Mouse (Mus musculus): ENCODE measurements around the gene Oasl2. TPM values are rescaled to one million over a fixed set of nuclear protein-coding genes. Genes with fewer than 3 reads are reported as not detected.
"Not testable (repeated sequence)": the region's sequence is repeated elsewhere in the genome, so short reads cannot be mapped to it uniquely, and the experiment has no call there.

Gene Oasl2
- polyA plus RNA-seq, 1 experiment from 2014 or later: 6.0 TPM

DNA sequence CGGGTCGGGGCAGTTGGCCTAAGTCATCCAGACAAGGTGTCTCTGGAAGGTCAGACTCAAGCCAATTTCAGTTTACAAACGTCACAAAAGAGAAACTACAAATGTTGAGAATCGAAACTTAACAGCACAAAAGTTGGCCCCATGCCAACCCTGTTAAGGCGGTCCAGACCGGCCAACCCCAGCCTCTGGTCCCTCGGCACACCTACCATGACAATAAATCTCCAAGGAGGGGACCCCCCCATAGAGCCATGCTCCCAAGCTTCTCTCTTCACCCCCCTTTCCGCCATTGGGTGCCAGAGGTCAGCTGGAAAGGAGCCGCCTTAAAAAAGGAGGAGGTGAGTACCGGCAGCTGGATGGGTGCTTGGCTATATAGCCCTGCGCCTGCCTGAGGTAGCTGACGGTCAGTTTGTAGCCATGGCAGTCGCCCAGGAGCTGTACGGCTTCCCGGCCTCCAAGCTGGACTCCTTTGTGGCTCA lies 26.3 kb downstream of the Oasl2 start, which contains the start of gene Oasl1:
TSS of gene Oasl1 (plus strand) at position 243 of the 476 bp plus-strand sequence.
- Histone ChIP-seq H3K27me3 (replicated peaks; ENCODE audit: control insufficient read depth, insufficient read depth, low read length) (no peaks in the 10 kb centered on the region), H3K9me3 (ENCODE audit: control insufficient read depth, low read length) (0 out of 2 replicates have a peak, but pooled peaks cover 4% of the 10 kb centered on the region), H3K4me1 (ENCODE audit: control insufficient read depth, insufficient read depth, low read length) (peaks cover 12% of the 10 kb centered on the region), H3K36me3 (ENCODE audit: control insufficient read depth, insufficient read depth, low read length) (no peaks in the 10 kb centered on the region), H3K4me3 (ENCODE audit: low read length) (peak within 1 kb of the TSS; percentile 45), H3K27ac (ENCODE audit: low read length) (peak within 1 kb of the TSS; percentile 74), H3K9ac (ENCODE audit: low read depth, low read length) (peak within 1 kb of the TSS; percentile 65), H3K4me2 (ENCODE audit: low read depth, low read length) (peak within 1 kb of the TSS; percentile 75)
- ATAC-seq: peak; percentile 41
- WGBS: 15% methylated on average over 15 of the region's 15 CpGs

DNA sequence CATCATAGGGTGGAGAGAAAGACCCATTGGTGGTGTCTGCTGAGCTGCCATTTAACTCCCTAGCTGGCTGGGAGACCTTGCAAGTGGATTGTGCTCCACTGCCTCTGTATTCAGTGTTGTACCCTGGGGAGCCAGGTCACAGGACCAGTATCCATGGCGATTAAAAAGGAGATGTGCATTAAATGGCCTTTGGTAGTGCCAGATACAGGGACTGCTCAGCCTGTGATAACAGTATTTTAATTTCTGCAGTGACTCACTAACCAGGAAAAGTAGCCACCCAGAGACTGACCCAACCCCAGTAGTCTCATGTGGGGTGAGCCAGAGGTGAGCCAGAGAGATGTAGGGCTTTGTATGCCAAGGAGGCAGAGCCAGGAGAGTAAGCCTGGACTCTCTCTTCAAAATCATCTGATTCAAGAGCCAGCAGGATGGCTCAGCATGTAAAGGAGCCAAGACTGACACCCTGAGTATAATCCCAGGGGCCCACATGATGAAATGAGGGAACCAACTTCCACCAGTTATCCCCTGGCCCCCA lies 29.5 kb downstream of the Oasl2 start:
- no peak for ATAC-seq
- Histone ChIP-seq H3K27ac (ENCODE audit: low read length) (no peak overlapping the region), H3K4me2 (ENCODE audit: low read depth, low read length) (no peak overlapping the region), H3K4me3 (ENCODE audit: low read length) (no peak overlapping the region), H3K27me3 (replicated peaks; ENCODE audit: control insufficient read depth, insufficient read depth, low read length) (no peaks in the 10 kb centered on the region), H3K4me1 (ENCODE audit: control insufficient read depth, insufficient read depth, low read length) (peaks cover 12% of the 10 kb centered on the region), H3K9me3 (ENCODE audit: control insufficient read depth, low read length) (0 out of 2 replicates have a peak, but pooled peaks cover 4% of the 10 kb centered on the region), H3K36me3 (ENCODE audit: control insufficient read depth, insufficient read depth, low read length) (no peaks in the 10 kb centered on the region), H3K9ac (ENCODE audit: low read depth, low read length) (no peak overlapping the region)
- WGBS: 85% methylated on average over 1 of the region's 1 CpGs

GRCm38 (mm10) chr5:114926753-114927152 lies 30.0 kb downstream of the Oasl2 start:
- no peak overlapping the region for H3K4me2 ChIP-seq (ENCODE audit: low read depth, low read length)
- no peak overlapping the region for H3K27ac ChIP-seq (ENCODE audit: low read length)
- no peak overlapping the region for H3K4me3 ChIP-seq (ENCODE audit: low read length)
- H3K36me3 ChIP-seq (ENCODE audit: control insufficient read depth, insufficient read depth, low read length): no peaks in the 10 kb centered on the region
- no peak overlapping the region for H3K9ac ChIP-seq (ENCODE audit: low read depth, low read length)
- peaks cover 11% of the 10 kb centered on the region for H3K4me1 ChIP-seq (ENCODE audit: control insufficient read depth, insufficient read depth, low read length)
- WGBS: 76% methylated on average over 9 of the region's 9 CpGs
- H3K9me3 ChIP-seq (ENCODE audit: control insufficient read depth, low read length): 0 out of 2 replicates have a peak, but pooled peaks cover 4% of the 10 kb centered on the region
- peak; percentile 61 for ATAC-seq
- no peaks in the 10 kb centered on the region for H3K27me3 ChIP-seq (replicated peaks; ENCODE audit: control insufficient read depth, insufficient read depth, low read length)

DNA sequence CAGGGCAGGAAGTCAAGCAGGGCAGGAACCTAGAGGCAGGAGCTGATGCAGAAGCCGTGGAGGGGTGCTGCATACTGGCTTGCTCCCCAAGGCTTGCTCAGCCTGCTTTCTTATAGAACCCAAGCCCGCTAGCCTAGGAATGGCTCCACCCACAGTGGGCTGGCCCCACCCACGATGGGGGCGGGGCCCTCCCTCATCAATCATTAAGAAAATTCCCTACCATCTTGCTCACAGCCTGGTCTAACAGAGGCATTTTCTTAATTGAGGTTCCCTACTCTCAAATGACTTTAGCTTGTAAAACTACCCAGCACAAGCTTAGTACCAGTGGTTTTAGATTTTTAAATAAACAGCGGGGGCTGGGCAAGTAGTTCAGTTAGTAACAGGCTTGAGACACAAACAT lies 34.9 kb downstream of the Oasl2 start:
- H3K9ac ChIP-seq (ENCODE audit: low read depth, low read length): no peak overlapping the region
- no peaks in the 10 kb centered on the region for H3K4me1 ChIP-seq (ENCODE audit: control insufficient read depth, insufficient read depth, low read length)
- H3K9me3 ChIP-seq (ENCODE audit: control insufficient read depth, low read length): no peaks in the 10 kb centered on the region
- H3K36me3 ChIP-seq (ENCODE audit: control insufficient read depth, insufficient read depth, low read length): no peaks in the 10 kb centered on the region
- no peak overlapping the region for H3K27ac ChIP-seq (ENCODE audit: low read length)
- no peak for ATAC-seq
- H3K4me3 ChIP-seq (ENCODE audit: low read length): no peak overlapping the region
- WGBS: 59% methylated on average over 5 of the region's 5 CpGs
- no peak overlapping the region for H3K4me2 ChIP-seq (ENCODE audit: low read depth, low read length)
- no peaks in the 10 kb centered on the region for H3K27me3 ChIP-seq (replicated peaks; ENCODE audit: control insufficient read depth, insufficient read depth, low read length)

DNA sequence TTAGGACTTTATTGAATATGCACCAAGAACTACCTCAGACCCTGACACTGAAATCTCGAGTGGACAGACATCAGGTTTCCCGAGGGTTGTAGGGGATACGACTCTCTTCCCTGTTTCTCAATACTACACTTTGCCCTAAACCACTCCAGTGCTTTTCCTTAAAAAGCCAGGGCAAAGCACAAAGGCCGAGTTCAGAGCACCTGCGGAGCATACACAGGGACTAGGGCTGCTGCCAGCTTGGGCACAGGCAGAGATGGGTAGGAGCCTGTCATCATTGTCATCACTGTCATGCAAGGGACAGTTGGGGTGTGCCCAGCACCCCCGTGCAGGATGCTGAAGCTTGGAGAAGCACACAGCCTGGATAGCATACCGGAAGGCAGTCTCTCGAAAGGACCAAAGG lies 36.5 kb downstream of the Oasl2 start:
- no peak overlapping the region for H3K27ac ChIP-seq (ENCODE audit: low read length)
- H3K9me3 ChIP-seq (ENCODE audit: control insufficient read depth, low read length): no peaks in the 10 kb centered on the region
- H3K36me3 ChIP-seq (ENCODE audit: control insufficient read depth, insufficient read depth, low read length): no peaks in the 10 kb centered on the region
- ATAC-seq: no peak; the same call in 1 of the 2 replicates
- WGBS: 87% methylated on average over 8 of the region's 8 CpGs
- no peak overlapping the region for H3K4me3 ChIP-seq (ENCODE audit: low read length)
- no peak overlapping the region for H3K4me2 ChIP-seq (ENCODE audit: low read depth, low read length)
- no peaks in the 10 kb centered on the region for H3K27me3 ChIP-seq (replicated peaks; ENCODE audit: control insufficient read depth, insufficient read depth, low read length)
- H3K4me1 ChIP-seq (ENCODE audit: control insufficient read depth, insufficient read depth, low read length): no peaks in the 10 kb centered on the region
- no peak overlapping the region for H3K9ac ChIP-seq (ENCODE audit: low read depth, low read length)

- ATAC-seq: no peak
- Histone ChIP-seq H3K9ac (ENCODE audit: low read depth, low read length) (no peak overlapping the region), H3K27ac (ENCODE audit: low read length) (no peak overlapping the region), H3K4me1 (ENCODE audit: control insufficient read depth, insufficient read depth, low read length) (no peaks in the 10 kb centered on the region), H3K27me3 (replicated peaks; ENCODE audit: control insufficient read depth, insufficient read depth, low read length) (no peaks in the 10 kb centered on the region), H3K4me2 (ENCODE audit: low read depth, low read length) (no peak overlapping the region), H3K36me3 (ENCODE audit: control insufficient read depth, insufficient read depth, low read length) (no peaks in the 10 kb centered on the region), H3K4me3 (ENCODE audit: low read length) (no peak overlapping the region), H3K9me3 (ENCODE audit: control insufficient read depth, low read length) (no peaks in the 10 kb centered on the region)
- WGBS: 22% methylated on average over 3 of the region's 3 CpGs
Measured at GRCm38 (mm10) chr5:114935838-114936237, 39.1 kb downstream of the Oasl2 start.

GRCm38 (mm10) chr5:114941138-114941537 lies 44.4 kb downstream of the Oasl2 start:
- not testable (repeated sequence) for H3K36me3 ChIP-seq (ENCODE audit: control insufficient read depth, insufficient read depth, low read length); H3K4me3 ChIP-seq (ENCODE audit: low read length); H3K4me1 ChIP-seq (ENCODE audit: control insufficient read depth, insufficient read depth, low read length); H3K9ac ChIP-seq (ENCODE audit: low read depth, low read length); ATAC-seq; H3K27ac ChIP-seq (ENCODE audit: low read length); H3K9me3 ChIP-seq (ENCODE audit: control insufficient read depth, low read length); H3K27me3 ChIP-seq (replicated peaks; ENCODE audit: control insufficient read depth, insufficient read depth, low read length); H3K4me2 ChIP-seq (ENCODE audit: low read depth, low read length)
- 55% methylated on average over 3 of the region's 3 CpGs for WGBS

- no peaks in the 10 kb centered on the region for H3K27me3 ChIP-seq (replicated peaks; ENCODE audit: control insufficient read depth, insufficient read depth, low read length)
- ATAC-seq: peak; percentile 93
- H3K36me3 ChIP-seq (ENCODE audit: control insufficient read depth, insufficient read depth, low read length): peaks cover 8% of the 10 kb centered on the region; the same call in 1 of the 2 replicates
- peak within 1 kb of the TSS; percentile 99 for H3K4me3 ChIP-seq (ENCODE audit: low read length)
- H3K27ac ChIP-seq (ENCODE audit: low read length): peak within 1 kb of the TSS; percentile 84
- peaks cover 4% of the 10 kb centered on the region for H3K4me1 ChIP-seq (ENCODE audit: control insufficient read depth, insufficient read depth, low read length)
- H3K4me2 ChIP-seq (ENCODE audit: low read depth, low read length): peak within 1 kb of the TSS; percentile 83
- H3K9me3 ChIP-seq (ENCODE audit: control insufficient read depth, low read length): no peaks in the 10 kb centered on the region
- peak within 1 kb of the TSS; percentile 99 for H3K9ac ChIP-seq (ENCODE audit: low read depth, low read length)
- WGBS: under 1% methylated on average over 39 of the region's 39 CpGs
Measured at GRCm38 (mm10) chr5:114942074-114942765, 45.5 kb downstream of the Oasl2 start, which contains the start of gene 2210016L21Rik. TSS of gene 2210016L21Rik (plus strand) at chr5:114942158.

DNA sequence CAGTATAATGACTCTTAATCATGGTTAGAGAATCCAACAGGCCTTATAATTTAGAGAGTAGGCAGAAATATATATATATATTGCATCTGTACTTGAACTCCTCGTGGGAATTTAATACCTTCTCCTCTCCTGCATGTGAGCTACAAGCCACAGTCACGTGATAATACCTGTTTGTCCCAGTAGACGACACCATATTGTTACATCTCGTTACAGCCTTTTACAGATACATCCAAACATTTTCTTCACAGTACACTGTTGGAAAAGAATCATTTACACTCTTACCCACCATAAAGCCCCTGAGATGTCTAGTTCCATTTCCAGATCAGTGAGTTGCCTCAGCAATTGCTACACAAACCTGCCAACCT lies 46.0 kb downstream of the Oasl2 start:
- no peak for ATAC-seq
- no peaks in the 10 kb centered on the region for H3K9me3 ChIP-seq (ENCODE audit: control insufficient read depth, low read length)
- H3K27ac ChIP-seq (ENCODE audit: low read length): peak overlapping the region; percentile 84
- peak overlapping the region; percentile 99 for H3K4me3 ChIP-seq (ENCODE audit: low read length)
- no peaks in the 10 kb centered on the region for H3K27me3 ChIP-seq (replicated peaks; ENCODE audit: control insufficient read depth, insufficient read depth, low read length)
- H3K4me1 ChIP-seq (ENCODE audit: control insufficient read depth, insufficient read depth, low read length): peaks cover 4% of the 10 kb centered on the region
- peak overlapping the region; percentile 99 for H3K9ac ChIP-seq (ENCODE audit: low read depth, low read length)
- H3K36me3 ChIP-seq (ENCODE audit: control insufficient read depth, insufficient read depth, low read length): peaks cover 8% of the 10 kb centered on the region; the same call in 1 of the 2 replicates
- H3K4me2 ChIP-seq (ENCODE audit: low read depth, low read length): peak overlapping the region; percentile 83
- 34% methylated on average over 4 of the region's 4 CpGs for WGBS

All from intestine, embryonic 16.5 days (tissue).